Mouse (Mus musculus): ENCODE data around the gene Hist1h2bl.

Hist1h2bl gene

GRCm38 (mm10) chr13:21715864-21716539, at the start of gene Hist1h2bl, which contains the start of gene Hist1h2ai:
Hist1h2bl (minus strand) TSS chr13:21716143.
Hist1h2ai (plus strand) TSS chr13:21716422.
- peak; percentile 80 to 84 for DNase-seq (ENCODE audit: low spot score in 2 of 2)

GRCm38 (mm10) chr13:21755707-21756106, 39.8 kb upstream of the Hist1h2bl start:
- no peak for DNase-seq (ENCODE audit: low spot score in 2 of 2)

- DNase-seq (ENCODE audit: low spot score in 2 of 2), result peak; percentile 5 to 29
Observed at GRCm38 (mm10) chr13:21754294-21755001, 38.5 kb upstream of the Hist1h2bl start.

GRCm38 (mm10) chr13:21753524-21754285, 37.8 kb upstream of the Hist1h2bl start, which contains the start of the genes Hist1h2ak and Hist1h2bn:
Hist1h2ak (minus strand) TSS chr13:21753827.
Hist1h2bn (plus strand) TSS chr13:21754123.
- peak; percentile 69 to 73 for DNase-seq (ENCODE audit: low spot score in 2 of 2)

DNA sequence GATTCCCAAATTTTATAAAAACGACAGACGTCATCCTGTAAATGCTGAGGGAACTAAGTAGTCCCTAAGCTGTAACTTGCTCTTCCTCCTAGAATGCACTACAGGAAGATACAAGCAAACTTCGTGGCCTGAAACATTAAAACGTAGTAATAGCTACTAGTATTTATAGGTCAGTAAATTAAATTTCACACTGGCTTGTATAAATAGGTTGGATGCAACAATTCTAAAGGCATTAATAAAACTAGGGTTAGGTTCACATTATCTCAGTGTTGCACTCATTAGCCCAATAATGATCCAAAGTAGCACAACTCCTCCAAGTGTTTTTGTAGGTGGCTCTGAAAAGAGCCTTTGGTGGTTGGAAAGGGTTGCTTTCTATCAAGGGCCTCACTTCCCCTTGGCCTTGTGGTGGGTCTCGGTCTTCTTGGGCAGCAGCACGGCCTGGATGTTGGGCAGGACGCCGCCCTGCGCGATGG, 37.1 kb upstream of the Hist1h2bl start:
- no peak for DNase-seq (ENCODE audit: low spot score in 2 of 2)

DNA sequence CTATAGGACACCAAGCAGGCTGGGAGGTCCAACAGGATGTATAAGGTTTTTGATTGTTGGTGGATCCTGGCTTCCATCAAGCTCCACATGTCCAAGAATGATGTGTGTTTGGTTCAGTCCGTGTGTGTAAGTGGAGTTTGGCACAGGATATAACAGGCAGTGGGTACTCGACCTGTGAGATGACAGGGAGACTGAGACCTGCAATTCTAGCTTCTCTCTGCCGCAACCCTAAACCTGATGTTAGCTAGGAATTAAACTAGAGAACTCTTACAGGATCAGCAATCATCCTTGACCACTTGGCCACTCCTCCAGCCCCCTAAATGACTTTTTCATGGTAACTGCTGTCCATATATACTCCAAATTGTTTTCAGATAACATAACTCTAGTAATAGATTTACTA, 36.4 kb upstream of the Hist1h2bl start:
- no peak for DNase-seq (ENCODE audit: low spot score in 2 of 2)

- DNase-seq (ENCODE audit: low spot score in 2 of 2), result no peak
Observed at GRCm38 (mm10) chr13:21751827-21752226, 35.9 kb upstream of the Hist1h2bl start.

- DNase-seq (ENCODE audit: low spot score in 2 of 2), result no peak
Observed at GRCm38 (mm10) chr13:21751417-21751816, 35.5 kb upstream of the Hist1h2bl start.

GRCm38 (mm10) chr13:21750159-21751017, 34.4 kb upstream of the Hist1h2bl start, which contains the start of gene Hist1h4k:
Hist1h4k (minus strand) TSS chr13:21750505.
- DNase-seq (ENCODE audit: low spot score in 2 of 2), result peak; percentile 73 to 85

GRCm38 (mm10) chr13:21749387-21750158, 33.6 kb upstream of the Hist1h2bl start:
- no peak for DNase-seq (ENCODE audit: low spot score in 2 of 2)

GRCm38 (mm10) chr13:21745006-21745405, 29.1 kb upstream of the Hist1h2bl start:
- DNase-seq (ENCODE audit: low spot score in 2 of 2), result no peak

DNA sequence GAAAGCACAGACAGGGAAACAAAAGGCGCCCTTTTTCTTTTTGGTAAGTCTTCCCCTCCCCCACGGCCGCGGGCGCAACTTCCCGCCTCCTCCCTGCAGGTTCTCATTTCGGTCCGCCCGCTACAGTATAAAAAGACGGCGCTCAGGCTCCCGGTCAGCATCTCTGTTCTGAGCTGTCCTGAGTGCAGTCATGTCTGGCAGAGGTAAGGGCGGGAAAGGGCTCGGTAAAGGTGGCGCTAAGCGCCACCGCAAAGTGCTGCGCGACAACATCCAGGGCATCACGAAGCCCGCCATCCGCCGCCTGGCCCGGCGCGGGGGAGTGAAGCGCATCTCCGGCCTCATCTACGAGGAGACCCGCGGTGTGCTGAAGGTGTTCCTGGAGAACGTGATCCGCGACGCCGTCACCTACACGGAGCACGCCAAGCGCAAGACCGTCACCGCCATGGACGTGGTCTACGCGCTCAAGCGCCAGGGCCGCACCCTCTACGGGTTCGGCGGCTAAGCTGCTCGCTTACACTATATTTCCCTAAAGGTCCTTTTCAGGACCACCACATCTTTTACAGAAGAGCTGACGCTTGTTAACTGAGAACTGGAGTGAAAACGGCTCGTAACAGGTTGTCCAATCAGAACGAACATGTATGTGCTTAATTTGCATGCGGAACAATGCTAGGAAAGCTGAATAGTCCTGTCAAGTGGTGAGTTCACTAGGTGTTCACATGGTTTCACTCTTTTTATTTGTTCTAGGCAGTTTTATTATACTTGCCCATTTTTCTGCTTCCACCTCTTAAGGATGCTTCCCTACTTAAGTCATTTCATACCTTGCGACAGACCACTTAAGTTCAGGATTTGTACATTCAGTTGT, 19.2 kb upstream of the Hist1h2bl start, which contains the start of gene Hist1h4j:
Hist1h4j (plus strand) TSS at position 159 of the 862 bp plus-strand sequence.
- DNase-seq (ENCODE audit: low spot score in 2 of 2), result peak; percentile 60 to 70

GRCm38 (mm10) chr13:21734010-21734905, 18.3 kb upstream of the Hist1h2bl start:
- DNase-seq (ENCODE audit: low spot score in 2 of 2), result peak; percentile 77 to 81

DNA sequence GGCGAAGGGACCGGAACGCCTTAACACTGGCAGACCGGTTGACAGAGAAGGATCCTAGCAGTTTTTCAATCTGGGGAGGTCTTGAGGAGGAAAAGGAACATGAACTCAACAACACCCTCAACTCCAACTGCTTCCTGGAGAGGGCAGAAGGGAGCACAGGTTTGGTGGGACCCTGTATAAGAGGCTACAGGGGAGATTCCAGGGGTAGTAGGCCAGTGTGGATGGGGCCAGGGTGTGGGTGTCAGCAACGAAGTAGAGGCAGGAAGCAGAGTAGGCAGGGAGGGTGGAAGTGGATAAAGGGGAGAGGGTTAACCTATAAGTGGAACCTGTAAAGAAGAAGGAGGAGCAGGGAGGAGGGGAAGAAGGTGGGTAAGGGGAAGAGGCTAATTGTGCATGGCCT, 17.5 kb upstream of the Hist1h2bl start:
- no peak for DNase-seq (ENCODE audit: low spot score in 2 of 2)

- DNase-seq (ENCODE audit: low spot score in 2 of 2), result no peak
Observed at GRCm38 (mm10) chr13:21729544-21729943, 13.6 kb upstream of the Hist1h2bl start.

GRCm38 (mm10) chr13:21727948-21728572, 12.1 kb upstream of the Hist1h2bl start:
- DNase-seq (ENCODE audit: low spot score in 2 of 2), result no peak

GRCm38 (mm10) chr13:21722993-21723836, 7.3 kb upstream of the Hist1h2bl start:
- no peak for DNase-seq (ENCODE audit: low spot score in 2 of 2)

Data from natural killer cell, adult 2 months (primary cell).